Mouse (Mus musculus): ENCODE results near the gene Foxd3. TPM values are rescaled to one million over a fixed set of nuclear protein-coding genes. Genes with fewer than 3 reads are reported as not detected.
A peak's percentile ranks its signal among the peaks of the same experiment; 100 is the strongest.
"Not testable (repeated sequence)": the region's sequence is repeated elsewhere in the genome, so short reads cannot be mapped to it uniquely, and the experiment has no call there.

The Foxd3 gene
- 3.7 and 3.8 TPM in 2 replicates for polyA plus RNA-seq (2015; fragmentation: Nextera tagmentation; extraction: Ambion mirVana)

- Histone ChIP-seq H3K4me3 (peak within 1 kb of the TSS; percentile 45), H3K4me1 (replicated peaks) (peaks cover 41% of the 10 kb centered on the region), H3K9ac (peak within 1 kb of the TSS; percentile 69), H3K4me2 (peak within 1 kb of the TSS; percentile 47), H3K27me3 (peaks cover 96% of the 10 kb centered on the region), H3K27ac (replicated peaks) (peak within 1 kb of the TSS; percentile 84), H3K36me3 (no peaks in the 10 kb centered on the region), H3K9me3 (no peaks in the 10 kb centered on the region)
- peak; percentile 57 for ATAC-seq (ENCODE audit: low read depth)
- WGBS: under 1% methylated on average over 62 of the region's 62 CpGs
These were observed at the start of gene Foxd3 for GRCm38 (mm10) chr4:99655937-99656604. Gene Foxd3, plus strand, starts transcription at chr4:99656299.

- no peak overlapping the region for H3K4me2 ChIP-seq
- no peak overlapping the region for H3K9ac ChIP-seq
- no peaks in the 10 kb centered on the region for H3K9me3 ChIP-seq
- H3K4me1 ChIP-seq (replicated peaks): no peaks in the 10 kb centered on the region
- H3K27ac ChIP-seq (replicated peaks): no peak overlapping the region
- no peaks in the 10 kb centered on the region for H3K36me3 ChIP-seq
- WGBS: 89% methylated on average over 10 of the region's 10 CpGs
- no peak overlapping the region for H3K4me3 ChIP-seq
- no peak for ATAC-seq (ENCODE audit: low read depth)
- 0 out of 2 replicates have a peak, but pooled peaks cover 9% of the 10 kb centered on the region for H3K27me3 ChIP-seq
These were observed 43.9 kb upstream of the Foxd3 start for GRCm38 (mm10) chr4:99612156-99612555.

- Histone ChIP-seq H3K9ac (no peak overlapping the region), H3K27me3 (0 out of 2 replicates have a peak, but pooled peaks cover 9% of the 10 kb centered on the region), H3K4me3 (no peak overlapping the region), H3K4me2 (no peak overlapping the region), H3K36me3 (no peaks in the 10 kb centered on the region), H3K9me3 (no peaks in the 10 kb centered on the region), H3K4me1 (replicated peaks) (no peaks in the 10 kb centered on the region), H3K27ac (replicated peaks) (no peak overlapping the region)
- no peak for ATAC-seq (ENCODE audit: low read depth)
- 78% methylated on average over 12 of the region's 12 CpGs for WGBS
These were observed 43.3 kb upstream of the Foxd3 start for GRCm38 (mm10) chr4:99612609-99613350.

- no peak overlapping the region for H3K27ac ChIP-seq (replicated peaks)
- no peaks in the 10 kb centered on the region for H3K36me3 ChIP-seq
- WGBS: 9% methylated on average over 20 of the region's 24 CpGs
- H3K27me3 ChIP-seq: peaks cover 22% of the 10 kb centered on the region
- H3K4me3 ChIP-seq: no peak overlapping the region
- ATAC-seq (ENCODE audit: low read depth): no peak
- peak overlapping the region; percentile 46 for H3K4me2 ChIP-seq
- H3K9ac ChIP-seq: no peak overlapping the region
- H3K4me1 ChIP-seq (replicated peaks): peaks cover 5% of the 10 kb centered on the region; the same call in 1 of the 2 replicates
- no peaks in the 10 kb centered on the region for H3K9me3 ChIP-seq
These were observed 29.9 kb upstream of the Foxd3 start for GRCm38 (mm10) chr4:99626047-99626844.

- no peak for ATAC-seq (ENCODE audit: low read depth)
- Histone ChIP-seq H3K4me1 (replicated peaks) (peaks cover 5% of the 10 kb centered on the region; the same call in 1 of the 2 replicates), H3K27me3 (peaks cover 17% of the 10 kb centered on the region), H3K4me2 (no peak overlapping the region), H3K9me3 (no peaks in the 10 kb centered on the region), H3K36me3 (no peaks in the 10 kb centered on the region), H3K4me3 (no peak overlapping the region), H3K9ac (no peak overlapping the region), H3K27ac (replicated peaks) (no peak overlapping the region)
- WGBS: 76% methylated on average over 13 of the region's 13 CpGs
These were observed 29.0 kb upstream of the Foxd3 start for GRCm38 (mm10) chr4:99627057-99627456.

- H3K4me2 ChIP-seq: no peak overlapping the region
- 87% methylated on average over 4 of the region's 4 CpGs for WGBS
- ATAC-seq (ENCODE audit: low read depth): no peak
These were observed 20.1 kb upstream of the Foxd3 start for GRCm38 (mm10) chr4:99636038-99636437.

GRCm38 (mm10) chr4:99636711-99637110 lies 19.4 kb upstream of the Foxd3 start:
- Histone ChIP-seq H3K27ac (replicated peaks) (no peak overlapping the region), H3K9me3 (no peaks in the 10 kb centered on the region), H3K4me1 (replicated peaks) (no peaks in the 10 kb centered on the region), H3K9ac (no peak overlapping the region), H3K4me3 (no peak overlapping the region), H3K27me3 (peaks cover 5% of the 10 kb centered on the region), H3K36me3 (no peaks in the 10 kb centered on the region), H3K4me2 (no peak overlapping the region)
- WGBS: 86% methylated on average over 4 of the region's 4 CpGs
- ATAC-seq (ENCODE audit: low read depth): no peak

More at GRCm38 (mm10) chr4:99636038-99636437, 20.1 kb upstream of the Foxd3 start:
- no peak overlapping the region for H3K4me3 ChIP-seq
- no peak overlapping the region for H3K27ac ChIP-seq (replicated peaks)
- H3K36me3 ChIP-seq: no peaks in the 10 kb centered on the region
- H3K4me1 ChIP-seq (replicated peaks): no peaks in the 10 kb centered on the region
- no peak overlapping the region for H3K9ac ChIP-seq
- peaks cover 5% of the 10 kb centered on the region for H3K27me3 ChIP-seq
- H3K9me3 ChIP-seq: no peaks in the 10 kb centered on the region

GRCm38 (mm10) chr4:99640619-99641018 lies 15.5 kb upstream of the Foxd3 start:
- peaks cover 35% of the 10 kb centered on the region for H3K27me3 ChIP-seq
- not testable (repeated sequence) for H3K4me2 ChIP-seq; ATAC-seq (ENCODE audit: low read depth); H3K36me3 ChIP-seq; H3K9ac ChIP-seq; H3K9me3 ChIP-seq; H3K4me1 ChIP-seq (replicated peaks); H3K4me3 ChIP-seq; H3K27ac ChIP-seq (replicated peaks)
- 95% methylated on average over 5 of the region's 5 CpGs for WGBS

- peaks cover 48% of the 10 kb centered on the region for H3K27me3 ChIP-seq
- no peaks in the 10 kb centered on the region for H3K9me3 ChIP-seq
These were observed 14.2 kb upstream of the Foxd3 start for GRCm38 (mm10) chr4:99641920-99642319.

GRCm38 (mm10) chr4:99645560-99645959 lies 10.5 kb upstream of the Foxd3 start:
- Histone ChIP-seq H3K27ac (replicated peaks) (no peak overlapping the region), H3K9me3 (no peaks in the 10 kb centered on the region), H3K36me3 (no peaks in the 10 kb centered on the region), H3K27me3 (peaks cover 80% of the 10 kb centered on the region), H3K4me2 (no peak overlapping the region), H3K4me3 (no peak overlapping the region), H3K9ac (no peak overlapping the region), H3K4me1 (replicated peaks) (no peaks in the 10 kb centered on the region)
- no peak for ATAC-seq (ENCODE audit: low read depth)
- WGBS: 81% methylated on average over 4 of the region's 4 CpGs

More at GRCm38 (mm10) chr4:99641920-99642319, 14.2 kb upstream of the Foxd3 start:
- H3K4me2 ChIP-seq: no peak overlapping the region
- no peak overlapping the region for H3K27ac ChIP-seq (replicated peaks)
- no peak overlapping the region for H3K9ac ChIP-seq
- ATAC-seq (ENCODE audit: low read depth): no peak
- WGBS: 28% methylated on average over 3 of the region's 3 CpGs
- no peaks in the 10 kb centered on the region for H3K36me3 ChIP-seq
- H3K4me3 ChIP-seq: no peak overlapping the region
- H3K4me1 ChIP-seq (replicated peaks): no peaks in the 10 kb centered on the region

- peaks cover 98% of the 10 kb centered on the region for H3K27me3 ChIP-seq
- H3K4me3 ChIP-seq: peak overlapping the region; percentile 28; the same call in 1 of the 2 replicates
- ATAC-seq (ENCODE audit: low read depth): no peak
- peaks cover 9% of the 10 kb centered on the region; the same call in 1 of the 2 replicates for H3K4me1 ChIP-seq (replicated peaks)
- peak overlapping the region; percentile 47 for H3K4me2 ChIP-seq
- no peaks in the 10 kb centered on the region for H3K9me3 ChIP-seq
- no peaks in the 10 kb centered on the region for H3K36me3 ChIP-seq
- no peak overlapping the region; the same call in 1 of the 2 replicates for H3K9ac ChIP-seq
- H3K27ac ChIP-seq (replicated peaks): peak overlapping the region; percentile 67; the same call in 1 of the 2 replicates
- WGBS: 2% methylated on average over 44 of the region's 44 CpGs
These were observed 5.8 kb upstream of the Foxd3 start for GRCm38 (mm10) chr4:99650088-99650944.
